Mouse (Mus musculus) myocyte (in vitro differentiated cells): ENCODE results near the gene Mfap5.

Experiments
- POLR2A ChIP-seq: IDR thresholded peaks from one replicate; pipeline ENCODE4 v1.6.1; 2011; ENCODE audit warnings: low read depth, mild to moderate bottlenecking, control low read depth, moderate library complexity; ENCODE audit not compliant: insufficient read length
- REST ChIP-seq: IDR thresholded peaks from one replicate; pipeline ENCODE4 v1.6.1; 2011; ENCODE audit warnings: mild to moderate bottlenecking, control low read depth, moderate library complexity; ENCODE audit not compliant: insufficient read depth, insufficient read length

DNA sequence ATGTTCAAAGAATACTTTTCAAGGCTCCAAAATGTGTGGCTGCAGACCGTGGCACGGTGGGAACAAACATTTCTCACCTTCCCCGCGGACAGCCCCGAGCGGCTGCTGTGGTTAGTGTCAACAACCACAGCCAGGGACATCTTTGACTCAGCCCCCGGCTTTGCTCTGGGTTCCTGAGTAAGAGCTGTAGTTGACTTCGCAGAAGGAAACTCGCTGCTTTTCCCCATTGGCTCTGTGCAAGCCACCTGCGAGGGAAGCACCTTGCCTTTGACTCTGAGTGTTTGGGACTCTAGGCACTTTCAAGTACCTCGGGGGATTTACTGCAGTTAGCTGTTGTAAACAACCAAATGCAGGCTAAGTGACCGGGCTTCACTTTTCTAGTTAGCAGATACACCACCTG is 22.0 kb downstream of the Mfap5 start:
- TF ChIP-seq POLR2A, result no peak
- no peak for TF ChIP-seq REST
